Mouse (Mus musculus) frontal cortex, adult 2 months (tissue): ENCODE measurements at regions not wholly inside any gene's neighbourhood (a gene's known extent, or its start where the extent isn't known, plus 50 kb on each side); places are given as distances from the start of the nearest gene placed in this dataset.
"Not testable (repeated sequence)": the region's sequence is repeated elsewhere in the genome, so short reads cannot be mapped to it uniquely, and the experiment has no call there.

Source experiments
- DNase-seq, 2 experiments: peaks; one replicate each; pipeline ENCODE4 v3.0.0; 2022; ENCODE audit warnings: low spot score in 1 of 2; ENCODE audit errors: extremely low spot score in 1 of 2

DNA sequence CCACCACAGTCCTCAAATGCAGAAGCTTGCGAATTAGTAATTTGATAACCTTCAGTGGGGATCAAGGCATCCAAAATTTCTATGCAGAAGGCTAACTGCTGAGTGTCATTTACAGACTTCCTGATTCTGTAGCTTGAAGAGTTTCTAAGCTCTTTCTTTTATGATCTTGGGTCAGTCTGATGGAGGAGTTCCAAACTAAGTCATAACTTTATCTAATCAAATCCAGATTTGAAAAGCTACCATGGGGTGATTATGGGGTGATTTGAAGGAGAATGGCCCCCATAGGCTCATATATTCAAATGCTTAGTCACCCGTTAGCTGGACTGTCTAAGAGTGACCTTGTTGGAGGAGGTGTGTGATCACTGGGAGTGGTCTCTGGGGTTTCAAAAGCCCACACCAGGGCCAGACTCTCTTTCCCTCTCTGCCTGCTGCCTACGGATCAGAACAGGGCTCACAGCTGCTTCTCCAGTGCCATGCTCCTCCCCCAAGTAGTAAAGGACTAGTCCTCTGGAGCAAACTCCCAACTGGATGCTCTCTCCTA is 152.0 kb upstream of the Supt20 start:
- no peak for DNase-seq

DNA sequence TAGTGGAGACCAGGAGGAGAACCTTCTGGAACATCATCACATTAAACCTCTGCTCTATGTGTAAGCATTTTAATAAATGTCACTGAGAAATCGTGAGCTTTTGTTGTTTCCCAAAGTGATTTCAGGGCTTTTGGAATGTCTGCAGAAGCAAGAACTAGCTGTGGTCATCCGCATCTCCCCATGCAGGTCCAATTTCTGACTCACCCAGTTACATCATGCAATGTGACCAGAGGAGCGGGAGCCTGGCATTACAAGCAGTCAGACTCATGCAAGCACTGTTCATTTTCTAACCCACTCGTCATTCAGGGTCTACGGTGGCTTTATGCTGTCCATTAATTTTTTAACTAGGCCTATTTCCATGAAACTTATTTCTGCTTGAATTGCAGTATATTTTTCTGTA is 151.2 kb upstream of the Supt20 start:
- no peak for DNase-seq

DNA sequence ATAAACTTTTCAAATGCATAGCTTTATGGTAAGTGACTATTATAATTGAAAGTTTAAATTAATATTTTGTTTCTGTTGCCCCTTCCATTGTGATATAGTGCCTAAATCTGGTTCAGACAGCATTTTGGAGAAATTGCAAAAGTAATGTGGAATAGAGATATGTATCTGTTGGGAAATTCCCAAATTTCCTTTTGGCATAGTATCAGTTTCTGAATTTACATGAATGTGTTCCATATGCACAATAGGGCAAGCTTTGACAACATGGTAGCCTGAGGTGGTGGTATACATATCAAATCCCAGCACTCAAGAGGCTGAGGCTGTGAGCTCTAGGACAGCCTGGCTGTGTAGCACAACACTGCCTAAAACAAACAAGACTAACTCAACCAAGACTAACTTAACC is 147.2 kb upstream of the Supt20 start:
- DNase-seq: no peak

DNA sequence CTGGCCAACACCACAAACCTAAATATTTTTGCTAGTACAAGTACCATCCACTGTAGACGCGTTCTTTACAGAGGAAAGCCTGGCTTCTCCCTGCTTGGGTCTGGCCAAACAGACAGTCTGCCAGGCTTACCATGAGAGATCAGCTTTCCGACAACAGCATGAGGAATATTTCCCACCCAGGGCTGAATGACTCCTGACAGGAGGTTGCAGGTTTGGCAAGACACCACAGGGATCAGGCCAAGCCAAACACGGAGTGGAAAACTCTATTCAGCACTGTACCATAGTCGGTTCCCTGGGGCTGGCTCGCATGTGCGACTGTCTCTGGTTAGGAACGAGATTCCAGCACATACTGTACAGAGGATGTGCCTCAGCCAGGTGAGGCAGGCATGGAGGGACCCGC is 140.7 kb upstream of the Supt20 start:
- DNase-seq: no peak

DNA sequence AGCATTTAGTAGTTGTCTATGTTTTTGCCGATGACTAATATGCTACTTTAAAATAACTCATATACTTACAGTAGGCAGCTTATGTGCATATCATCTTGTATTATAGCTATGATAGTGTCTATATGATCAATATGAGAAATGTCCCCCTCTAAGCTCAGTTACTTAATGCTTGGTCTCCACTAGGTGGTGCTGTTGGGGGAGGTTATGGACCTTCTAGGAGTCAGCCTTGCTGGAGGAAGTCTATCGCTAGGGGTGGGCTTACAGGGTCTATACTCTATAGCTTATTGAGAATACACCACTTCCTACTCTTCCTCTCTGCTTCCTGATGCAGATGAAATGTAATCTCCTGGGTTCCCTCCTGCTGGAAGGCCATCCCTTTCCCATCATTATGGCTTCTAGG is 136.7 kb upstream of the Supt20 start:
- DNase-seq: no peak

DNA sequence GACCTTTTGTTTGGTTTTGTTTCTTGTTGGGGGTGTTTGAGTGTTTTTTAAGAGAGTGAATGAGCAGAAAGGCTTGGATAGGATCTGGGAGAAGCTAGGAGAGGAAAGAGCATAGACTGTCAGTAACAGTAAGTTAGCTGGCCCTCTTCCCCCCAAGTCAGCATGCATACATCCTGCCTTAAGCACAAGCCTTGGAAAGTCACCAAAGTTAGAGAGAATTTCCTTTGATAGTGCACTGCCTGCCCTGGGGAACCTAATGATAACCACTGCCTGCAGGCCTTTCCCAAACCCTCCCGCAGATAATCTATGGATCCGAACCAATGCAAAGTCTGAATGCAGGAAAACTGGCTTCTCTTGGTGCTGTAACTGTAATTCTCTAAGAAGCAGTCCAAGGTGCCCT is 133.6 kb upstream of the Supt20 start:
- DNase-seq: no peak

DNA sequence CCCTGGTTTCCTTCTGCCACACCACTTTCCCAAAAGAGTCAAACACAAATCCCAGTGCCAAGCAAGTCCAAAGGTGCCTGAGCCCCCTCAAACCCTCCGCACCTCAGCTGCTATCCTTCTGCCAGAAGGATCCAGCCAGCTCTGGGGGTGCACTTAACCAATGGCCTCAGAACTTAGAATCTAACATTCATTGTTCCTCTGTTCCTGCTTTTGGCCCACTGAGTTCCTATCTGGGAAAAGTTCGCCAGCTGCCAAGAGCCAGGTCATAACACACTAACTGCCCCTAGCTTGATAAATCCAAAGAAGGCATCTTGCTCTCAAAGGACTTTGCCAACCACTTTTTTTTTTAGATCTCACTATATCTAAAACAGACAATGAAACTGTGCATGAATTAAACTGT is 133.1 kb upstream of the Supt20 start:
- no peak for DNase-seq

DNA sequence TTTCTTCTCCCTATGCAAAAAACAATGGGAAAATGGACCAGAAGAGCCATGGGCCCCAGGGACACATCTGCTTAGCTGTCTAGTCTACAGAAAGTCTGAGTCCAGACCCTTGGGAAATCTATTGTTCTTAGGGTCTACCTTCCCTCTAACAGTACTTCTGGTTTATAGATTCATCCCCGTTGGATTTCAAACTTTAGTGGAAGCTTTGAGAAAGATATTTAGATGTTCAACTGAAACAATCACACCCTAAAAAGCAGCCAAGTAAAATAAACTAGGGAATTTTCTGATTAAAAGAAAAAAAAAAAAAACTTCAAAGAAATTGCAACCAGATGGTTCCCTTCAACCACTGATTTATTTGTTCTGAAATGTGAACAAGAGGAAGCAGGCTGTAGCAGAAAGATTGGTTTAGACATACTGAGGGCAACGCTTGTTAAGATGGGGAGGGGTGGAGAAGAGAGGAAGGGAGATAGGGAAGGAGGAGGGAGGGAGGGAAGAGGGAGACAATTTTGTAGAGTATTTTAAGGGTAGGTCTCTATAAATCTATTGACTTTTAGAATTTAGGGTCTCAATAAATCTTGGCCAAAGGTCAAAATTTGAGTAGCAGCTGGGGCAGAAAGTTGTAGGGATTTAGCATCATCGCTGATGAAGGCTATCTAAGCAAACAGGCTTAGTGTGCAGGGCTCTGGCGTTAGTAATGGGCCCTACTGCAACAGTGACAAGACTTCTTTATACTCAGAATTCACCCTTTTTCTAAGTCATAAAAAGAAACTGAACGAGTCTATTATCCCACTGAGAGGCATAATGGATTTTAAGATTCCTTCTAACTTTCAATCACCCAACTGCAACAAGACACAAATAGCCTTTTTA is 132.3 kb upstream of the Supt20 start:
- DNase-seq: no peak

DNA sequence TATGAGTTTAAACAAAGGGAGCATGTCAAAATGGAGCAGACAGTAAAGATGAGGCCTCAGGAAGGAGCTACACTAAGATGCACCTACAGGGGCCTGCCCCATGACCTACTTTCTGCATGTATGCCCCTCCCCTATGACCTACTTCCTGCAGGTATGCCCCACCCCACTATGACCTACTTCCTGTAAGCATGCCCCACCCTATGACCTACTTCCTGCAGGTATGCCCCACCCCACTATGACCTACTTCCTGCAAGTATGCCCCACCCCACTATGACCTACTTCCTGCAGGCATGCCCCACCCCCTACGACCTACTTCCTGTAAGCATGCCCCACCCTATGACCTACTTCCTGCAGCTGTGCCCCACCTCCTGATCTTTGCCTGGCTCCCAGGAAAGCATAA is 125.3 kb upstream of the Supt20 start:
- no peak for DNase-seq

DNA sequence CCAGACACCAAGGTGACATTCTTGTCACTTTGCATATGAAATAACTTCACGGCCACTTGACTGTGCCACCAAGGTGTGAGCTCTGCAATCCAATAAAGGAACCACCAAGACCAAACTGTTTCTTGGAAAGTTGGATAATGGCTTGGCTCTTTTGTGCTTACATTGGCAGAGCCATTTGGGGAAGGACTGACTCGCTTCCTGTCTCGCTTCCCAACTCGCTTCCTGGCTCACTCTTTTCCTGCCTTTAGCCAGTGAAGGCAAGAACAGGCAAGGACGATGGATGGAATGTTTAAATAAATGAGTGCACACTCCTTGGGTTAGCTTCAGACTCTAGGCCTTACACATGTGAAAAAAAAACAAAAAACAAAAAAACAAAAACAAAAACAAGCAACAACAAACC is 124.5 kb upstream of the Supt20 start:
- DNase-seq: no peak

DNA sequence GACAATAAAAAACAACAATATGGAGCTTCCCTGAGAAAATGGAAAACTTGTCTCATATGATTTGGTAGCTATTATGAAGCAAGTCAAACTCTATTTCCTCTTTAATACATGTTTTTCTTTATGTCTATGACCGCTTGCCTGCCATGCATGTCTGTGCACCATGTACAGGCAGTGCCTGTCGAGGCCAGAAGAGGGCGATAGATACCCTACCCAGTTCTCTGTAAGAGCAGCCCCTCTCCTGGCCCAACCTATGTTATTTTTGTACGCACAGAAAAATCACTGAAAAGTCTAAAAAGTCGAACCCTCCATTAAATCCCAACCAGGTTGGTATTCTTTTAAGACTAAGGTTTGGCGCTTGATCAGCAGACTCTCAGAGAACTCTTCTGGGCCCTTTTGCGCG is 122.1 kb upstream of the Supt20 start:
- no peak for DNase-seq

DNA sequence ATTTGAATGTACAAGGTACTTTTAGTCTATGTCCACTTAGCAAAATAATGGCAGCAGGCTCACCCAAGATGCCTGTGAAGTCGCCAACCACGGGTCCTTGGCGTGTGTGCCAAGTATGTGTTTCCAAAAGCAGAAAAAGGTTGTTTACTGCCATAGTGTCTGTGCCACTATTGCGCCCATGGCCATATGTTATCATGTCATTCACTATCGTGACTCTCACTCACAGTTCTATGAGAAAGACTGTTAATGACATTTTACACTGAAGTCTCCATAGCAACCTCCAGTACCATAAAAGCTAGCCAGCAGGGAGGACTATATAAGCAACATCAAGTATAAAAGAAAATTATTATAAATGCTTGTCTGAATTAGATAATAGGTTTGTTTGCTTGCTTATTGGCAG is 114.8 kb upstream of the Supt20 start:
- no peak for DNase-seq

DNA sequence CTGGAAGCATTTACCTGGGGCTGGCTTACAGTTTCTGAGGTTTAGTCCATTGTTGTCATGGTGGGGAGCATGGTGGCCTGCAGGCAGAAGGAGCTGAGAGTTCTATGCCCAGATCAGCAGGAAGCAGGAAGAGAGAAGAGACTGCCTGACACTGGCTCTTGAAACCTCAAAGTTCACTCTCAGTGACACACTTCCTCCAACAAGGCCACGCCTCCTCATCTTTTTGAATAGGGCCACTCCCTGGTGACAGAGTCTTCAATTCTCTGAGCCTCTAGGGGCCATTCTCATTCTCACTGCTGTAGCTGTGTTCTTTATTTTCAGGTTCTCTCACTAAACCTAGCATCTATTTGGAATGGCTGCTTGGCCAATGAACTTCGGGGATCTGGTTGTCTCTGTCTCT is 113.2 kb upstream of the Supt20 start:
- DNase-seq: no peak

DNA sequence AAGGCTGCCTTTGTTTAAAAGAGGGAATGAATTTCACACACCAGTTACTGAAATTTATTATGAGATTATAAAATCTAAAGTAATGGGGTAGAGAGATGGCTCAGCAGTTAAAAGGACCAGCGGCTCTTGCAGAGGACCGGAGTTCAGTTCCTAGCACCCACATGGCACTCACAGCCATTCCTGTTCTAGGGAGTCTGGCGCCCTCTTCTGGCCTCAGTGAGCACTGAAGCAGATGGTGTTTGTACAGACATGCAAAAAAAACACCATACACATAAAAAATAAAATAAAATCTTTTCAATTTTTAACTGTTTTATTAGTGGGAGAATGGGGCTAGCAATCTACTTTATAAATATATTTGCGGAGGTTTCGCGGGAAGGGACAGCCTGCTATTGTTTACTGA is 112.3 kb upstream of the Supt20 start:
- no peak for DNase-seq

DNA sequence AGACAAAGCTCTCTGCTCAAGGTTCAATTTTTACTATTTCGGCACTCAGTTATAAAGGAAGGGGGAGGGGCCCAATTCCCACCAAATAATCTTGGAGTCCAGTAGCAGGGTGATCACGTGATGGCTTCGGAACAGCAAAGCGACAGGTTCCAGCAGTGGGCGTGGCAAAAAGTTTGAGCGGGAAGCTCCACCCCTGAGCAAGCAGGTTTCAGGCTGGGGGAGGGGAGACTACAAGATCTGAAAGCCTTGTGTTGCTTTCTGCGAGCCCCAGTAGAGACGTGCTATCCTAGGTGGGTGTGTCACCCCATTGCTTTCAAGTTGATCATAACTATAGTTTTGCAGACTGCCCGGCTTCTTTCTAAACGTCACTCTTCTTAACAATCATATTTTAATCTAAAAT is 106.8 kb upstream of the Supt20 start:
- not testable (repeated sequence) for DNase-seq

DNA sequence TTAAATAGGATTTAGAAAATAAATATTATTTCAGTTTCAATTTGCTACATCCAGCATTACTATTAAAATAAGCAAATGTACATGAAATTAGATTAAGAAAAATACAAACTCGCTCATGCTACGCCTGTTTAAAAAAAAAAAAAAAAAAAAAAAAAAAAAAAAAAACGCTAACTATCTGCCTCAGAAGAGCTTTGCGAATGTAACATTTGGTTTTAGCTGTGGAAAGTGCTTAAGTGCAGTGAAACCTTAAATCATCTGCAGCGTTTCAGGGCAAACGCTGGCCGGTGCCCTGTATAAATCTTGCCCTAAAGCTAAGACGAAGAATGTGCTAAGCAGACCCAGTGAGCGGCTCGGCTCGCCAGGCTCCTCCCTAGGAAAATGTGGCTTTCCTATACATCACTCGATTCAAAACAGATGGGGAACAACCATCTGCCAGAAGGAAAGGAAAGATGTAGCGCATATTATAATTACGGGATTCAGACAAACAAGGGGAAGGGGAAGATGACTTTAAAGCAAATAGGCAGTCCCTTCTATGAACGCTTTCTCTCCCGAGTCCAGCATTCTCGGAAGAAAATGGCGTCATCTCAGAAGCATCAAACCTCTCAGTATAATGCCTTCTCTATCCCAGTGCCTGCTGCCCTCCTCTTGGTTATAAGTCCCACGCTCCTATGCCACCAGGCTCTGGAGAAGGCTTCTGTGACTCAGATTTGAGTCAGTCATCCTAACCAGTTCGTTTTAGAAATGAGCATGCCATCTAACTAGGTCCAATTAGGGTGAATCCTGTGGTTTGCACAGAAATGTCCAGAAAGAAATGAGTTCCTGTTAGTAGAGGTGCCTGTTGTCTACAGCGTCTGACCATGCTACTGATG is 105.2 kb upstream of the Supt20 start:
- DNase-seq: peak in 1 of 2 experiments; percentile 45

DNA sequence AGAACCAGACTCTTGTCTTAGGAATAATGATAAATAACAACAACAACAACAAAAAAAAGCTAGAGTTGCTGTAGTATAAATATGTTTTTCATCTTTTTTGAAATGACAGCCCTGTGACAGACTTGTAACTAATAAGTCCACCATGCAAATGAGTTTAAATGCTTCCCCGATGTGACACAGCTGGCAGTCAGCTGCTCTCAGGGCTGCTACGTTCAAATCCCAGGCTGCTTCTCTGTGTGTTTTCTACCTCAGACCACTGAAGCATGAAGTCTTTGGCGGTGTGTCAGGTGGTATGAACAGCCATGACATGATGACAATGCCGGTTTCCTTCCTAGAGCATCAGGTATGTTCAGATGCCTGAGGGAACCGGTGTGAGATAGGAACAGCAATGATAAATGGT is 104.4 kb upstream of the Supt20 start:
- DNase-seq: no peak

DNA sequence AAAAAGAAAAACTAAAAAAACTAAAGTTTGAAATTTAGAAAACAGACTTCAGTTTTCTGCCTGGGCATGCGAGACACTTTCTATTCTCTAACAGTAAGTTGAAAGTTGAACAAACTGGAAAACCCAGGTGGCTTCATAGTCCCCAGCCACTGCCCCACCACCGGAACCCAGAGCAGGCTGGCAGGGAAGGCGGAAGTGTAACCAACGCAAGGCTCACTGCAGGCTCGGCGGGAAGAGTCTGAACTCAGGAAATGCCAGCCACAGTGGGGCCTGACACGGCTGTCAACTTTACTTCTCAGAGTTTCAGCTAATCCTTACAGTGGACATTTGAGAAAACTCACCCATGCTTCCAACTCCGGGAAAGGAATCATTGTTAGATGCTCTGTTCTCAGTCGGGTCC is 102.6 kb upstream of the Supt20 start:
- DNase-seq: no peak

DNA sequence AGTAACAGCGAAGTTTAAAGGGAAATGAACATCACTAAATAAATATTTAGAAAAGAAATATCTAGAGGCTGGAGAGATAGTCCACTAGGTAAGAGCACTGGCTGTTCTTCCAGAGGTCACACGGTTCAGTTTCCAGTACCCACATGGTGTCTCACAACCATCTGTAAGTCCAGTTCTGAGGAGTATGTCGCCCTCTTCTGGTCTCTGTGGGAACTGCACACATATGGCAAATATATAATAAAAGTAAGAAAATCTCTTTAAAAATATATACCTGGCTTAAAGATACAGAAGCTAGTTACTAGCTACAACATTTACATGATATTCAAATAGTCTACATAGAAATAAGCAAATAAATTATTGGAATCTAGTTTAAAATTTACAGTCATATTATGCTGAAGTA is 101.4 kb upstream of the Supt20 start:
- no peak for DNase-seq

DNA sequence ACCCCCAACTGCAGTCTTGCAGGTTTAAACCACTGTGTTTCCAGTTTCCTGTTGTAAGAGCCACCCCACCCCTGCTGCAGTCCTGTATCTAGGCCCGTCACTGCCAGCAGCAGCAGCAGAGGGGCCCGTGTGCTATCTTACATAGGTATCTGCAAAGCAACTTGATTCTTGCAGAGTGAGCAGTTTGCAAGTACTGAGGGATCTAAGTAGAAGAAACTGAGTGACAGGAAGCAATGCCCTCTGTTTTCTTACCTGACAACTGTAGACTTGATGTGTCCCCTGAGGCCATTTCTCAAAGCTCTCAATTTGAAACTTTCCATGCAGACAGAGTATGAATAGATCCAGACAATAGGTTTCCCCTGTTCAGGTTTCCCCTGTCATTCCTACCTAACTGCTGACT is 100.5 kb upstream of the Supt20 start:
- DNase-seq: no peak

DNA sequence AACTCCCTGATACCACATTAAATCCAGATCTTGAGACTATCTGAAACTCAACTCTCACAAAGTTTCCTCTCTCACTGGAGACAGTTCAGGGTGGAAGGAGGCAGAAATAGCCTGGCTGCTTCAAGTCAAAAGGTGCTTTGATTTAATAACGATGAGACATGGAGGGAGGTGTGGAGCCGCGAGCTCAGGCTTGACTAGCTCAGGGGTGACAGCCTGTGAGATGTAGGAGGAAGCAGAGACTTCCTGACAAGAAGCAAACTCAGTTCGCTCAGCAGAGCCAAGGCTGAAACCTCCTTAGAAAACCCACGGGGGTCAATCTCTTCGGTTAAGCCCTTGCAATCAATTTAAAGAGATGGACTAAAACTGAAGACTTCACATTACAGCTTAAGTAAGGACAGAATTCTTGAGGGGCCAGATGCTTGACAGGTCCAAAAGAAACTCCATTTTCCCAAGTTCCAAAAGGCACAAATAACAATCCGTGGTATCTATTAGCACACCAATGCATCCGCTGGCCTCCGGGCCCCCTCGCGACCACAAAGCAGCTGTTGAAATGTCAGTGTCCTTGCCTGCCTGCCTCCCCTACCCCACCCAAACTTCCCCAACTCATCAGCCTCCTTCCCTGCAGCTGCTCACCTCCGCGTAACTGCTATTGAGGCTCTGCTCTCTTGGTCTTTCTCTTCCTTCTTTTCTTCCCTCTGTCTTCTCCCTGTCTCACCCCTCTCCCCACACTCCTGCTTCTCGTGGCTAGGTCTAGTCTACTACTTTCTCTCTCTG is 99.8 kb upstream of the Supt20 start:
- no peak for DNase-seq
